Mouse (Mus musculus) megakaryocyte, embryonic 14.5 days (primary cell): ENCODE results near the gene Chid1. TPM values are rescaled to one million over a fixed set of nuclear protein-coding genes. Genes with fewer than 3 reads are reported as not detected.
"Not testable (repeated sequence)": the region's sequence is repeated elsewhere in the genome, so short reads cannot be mapped to it uniquely, and the experiment has no call there.

ENCODE experiments used
- H3K27me3 ChIP-seq: replicated peaks from 2 replicates; pipeline ENCODE3; 2012; ENCODE audit warnings: inconsistent platforms
- H3K36me3 ChIP-seq: replicated peaks from 2 replicates; pipeline ENCODE3; 2012; ENCODE audit warnings: low read length, inconsistent platforms, mixed read lengths
- H3K4me1 ChIP-seq: 2 replicates; pipeline ENCODE4 v1.6.1; 2012; ENCODE audit warnings: inconsistent platforms
- H3K4me3 ChIP-seq: replicated peaks from 2 replicates; pipeline ENCODE3; 2012; ENCODE audit warnings: moderate library complexity, mild to moderate bottlenecking, inconsistent platforms
- H3K9me3 ChIP-seq: 2 replicates; pipeline ENCODE4 v1.6.1; 2012; ENCODE audit warnings: inconsistent platforms
- FLI1 ChIP-seq: IDR thresholded peaks from 2 replicates; pipeline ENCODE4 v1.6.1; 2012; ENCODE audit warnings: low read length, inconsistent platforms, mixed read lengths
- GATA1 ChIP-seq: IDR thresholded peaks from 3 replicates; pipeline ENCODE4 v1.6.1; 2012; ENCODE audit warnings: mixed read lengths, low read length, inconsistent platforms, borderline replicate concordance
- polyA plus RNA-seq: library from polyadenylated mRNA; stranded (reverse); fragments of >175 nt; gene quantifications from 2 replicates; pipeline ENCODE4 v1.2.3, GENCODE M21; 2012; ENCODE audit warnings: low replicate concordance; ENCODE audit not compliant: insufficient read depth

Gene Chid1
- polyA plus RNA-seq, 1 experiment: 49.7 TPM

DNA sequence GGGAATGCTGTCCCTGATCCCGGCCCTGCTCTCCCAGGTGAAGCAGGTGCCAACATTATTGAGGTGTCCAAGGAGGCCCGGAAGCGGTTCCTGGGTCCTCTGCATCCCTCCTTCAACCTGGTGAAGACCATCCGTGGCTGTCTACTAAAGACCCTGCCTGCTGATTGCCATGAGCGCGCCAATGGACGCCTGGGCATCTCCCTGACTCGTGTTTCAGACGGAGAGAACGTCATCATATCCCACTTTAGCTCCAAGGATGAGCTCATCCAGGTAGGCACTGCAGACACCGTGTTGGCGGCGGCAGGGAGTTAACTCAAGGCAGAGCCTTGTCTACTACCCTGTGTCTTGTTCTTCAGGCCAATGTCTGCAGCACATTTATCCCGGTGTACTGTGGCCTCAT, 82.4 kb downstream of the Chid1 start:
- no peaks in the 10 kb centered on the region for H3K9me3 ChIP-seq
- TF ChIP-seq GATA1 (no peak), FLI1 (no peak)
- H3K36me3 ChIP-seq: peaks cover 48% of the 10 kb centered on the region

DNA sequence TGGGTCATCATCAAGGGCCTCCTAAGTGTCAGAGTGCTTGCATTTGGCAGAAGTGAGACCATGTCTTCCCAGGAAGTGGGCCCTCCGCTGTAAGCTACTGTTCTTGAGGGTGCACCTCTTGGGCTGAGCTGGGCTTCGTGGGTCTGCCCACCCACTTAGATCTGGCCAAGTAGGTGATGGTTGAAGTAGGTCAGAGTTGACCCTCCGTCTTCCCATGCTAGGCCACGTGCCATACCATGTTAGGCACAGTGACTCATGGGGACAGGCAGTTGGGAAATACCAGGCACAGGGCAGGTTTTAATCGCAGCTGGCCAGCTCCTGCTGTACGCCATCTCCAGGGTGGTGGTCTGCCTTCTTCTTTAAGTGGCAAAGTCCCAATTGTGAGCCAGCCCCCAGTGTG, 82.9 kb downstream of the Chid1 start:
- H3K27me3 ChIP-seq: peaks cover 8% of the 10 kb centered on the region
- H3K9me3 ChIP-seq: no peaks in the 10 kb centered on the region
- TF ChIP-seq GATA1 (no peak), FLI1 (no peak)
- peaks cover 53% of the 10 kb centered on the region for H3K36me3 ChIP-seq
- H3K4me3 ChIP-seq: peak overlapping the region; percentile 100
- H3K4me1 ChIP-seq: peaks cover 81% of the 10 kb centered on the region

More for the DNA sequence above, 82.4 kb downstream of the Chid1 start:
- H3K27me3 ChIP-seq: peaks cover 13% of the 10 kb centered on the region
- peaks cover 81% of the 10 kb centered on the region for H3K4me1 ChIP-seq
- peak overlapping the region; percentile 100 for H3K4me3 ChIP-seq

DNA sequence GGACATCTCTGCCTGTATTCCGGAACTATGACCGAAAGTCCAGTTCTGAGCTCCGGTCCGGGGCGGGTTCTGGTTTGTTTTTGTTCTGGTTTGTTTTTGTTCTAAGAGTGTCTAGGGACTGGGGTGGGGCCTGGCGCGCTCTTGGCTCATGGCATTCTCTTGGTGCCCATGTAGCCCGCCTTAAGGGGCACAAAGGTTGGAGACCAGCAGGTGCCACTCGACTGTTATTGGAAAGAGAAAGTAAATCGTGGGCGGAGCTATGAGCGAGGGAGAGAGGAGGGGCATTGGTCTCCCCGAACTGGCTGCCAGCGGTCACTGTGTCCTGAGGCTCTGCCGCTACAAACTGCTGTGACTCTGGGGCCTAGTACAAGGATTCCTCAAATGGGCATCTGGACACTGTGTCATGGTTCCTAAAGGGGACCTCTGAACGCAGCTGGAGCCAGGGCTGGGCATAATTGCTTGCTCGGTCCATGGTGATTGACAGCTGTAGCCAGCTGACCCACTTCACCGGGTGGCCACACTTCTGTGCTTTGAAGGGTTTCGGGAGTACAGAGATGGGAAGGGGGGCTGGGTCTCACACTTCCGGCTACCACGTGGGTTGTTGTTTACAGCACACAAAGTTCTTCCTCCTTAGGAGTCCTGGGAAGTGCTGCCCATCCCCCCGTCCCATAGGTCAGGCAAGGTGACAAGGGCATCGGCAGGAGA, 83.9 kb downstream of the Chid1 start:
- Histone ChIP-seq H3K36me3 (peaks cover 60% of the 10 kb centered on the region), H3K27me3 (peaks cover 1% of the 10 kb centered on the region), H3K4me1 (peaks cover 79% of the 10 kb centered on the region), H3K9me3 (no peaks in the 10 kb centered on the region), H3K4me3 (peak overlapping the region; percentile 100)
- TF ChIP-seq FLI1 (no peak), GATA1 (no peak)

GRCm38 (mm10) chr7:141454967-141455551, 84.6 kb downstream of the Chid1 start, which contains the start of gene Pnpla2:
Pnpla2 (plus strand) TSS chr7:141455198.
- TF ChIP-seq FLI1: no peak
- TF ChIP-seq GATA1: no peak
- Histone ChIP-seq H3K4me3 (peak within 1 kb of the TSS; percentile 100), H3K36me3 (peaks cover 60% of the 10 kb centered on the region), H3K27me3 (no peaks in the 10 kb centered on the region), H3K4me1 (peaks cover 79% of the 10 kb centered on the region), H3K9me3 (no peaks in the 10 kb centered on the region)

- Histone ChIP-seq H3K4me3 (no peak overlapping the region), H3K4me1 (peaks cover 78% of the 10 kb centered on the region), H3K27me3 (no peaks in the 10 kb centered on the region), H3K9me3 (no peaks in the 10 kb centered on the region), H3K36me3 (peaks cover 56% of the 10 kb centered on the region)
- TF ChIP-seq GATA1 (no peak), FLI1 (no peak)
These were observed 86.0 kb downstream of the Chid1 start for GRCm38 (mm10) chr7:141453636-141454035.

GRCm38 (mm10) chr7:141451928-141452327, 87.7 kb downstream of the Chid1 start:
- Histone ChIP-seq H3K9me3 (no peaks in the 10 kb centered on the region), H3K4me3 (no peak overlapping the region), H3K27me3 (no peaks in the 10 kb centered on the region), H3K36me3 (peaks cover 43% of the 10 kb centered on the region), H3K4me1 (peaks cover 66% of the 10 kb centered on the region)
- TF ChIP-seq FLI1 (no peak), GATA1 (no peak)

GRCm38 (mm10) chr7:141447110-141447991, 92.3 kb downstream of the Chid1 start, which contains the start of gene Rplp2:
Rplp2 (plus strand) TSS chr7:141447370.
- TF ChIP-seq FLI1 (no peak; the same call in 1 of the 2 replicates), GATA1 (no peak)
- peak within 1 kb of the TSS; percentile 99 for H3K4me3 ChIP-seq
- H3K9me3 ChIP-seq: no peaks in the 10 kb centered on the region
- H3K36me3 ChIP-seq: peaks cover 42% of the 10 kb centered on the region
- no peaks in the 10 kb centered on the region for H3K27me3 ChIP-seq
- peaks cover 68% of the 10 kb centered on the region for H3K4me1 ChIP-seq

- H3K4me3 ChIP-seq: peak overlapping the region; percentile 99
- peaks cover 68% of the 10 kb centered on the region for H3K4me1 ChIP-seq
- H3K36me3 ChIP-seq: peaks cover 42% of the 10 kb centered on the region
- H3K9me3 ChIP-seq, H3K27me3 ChIP-seq: not testable (repeated sequence)
These were observed 93.3 kb downstream of the Chid1 start for GRCm38 (mm10) chr7:141446374-141446773.

DNA sequence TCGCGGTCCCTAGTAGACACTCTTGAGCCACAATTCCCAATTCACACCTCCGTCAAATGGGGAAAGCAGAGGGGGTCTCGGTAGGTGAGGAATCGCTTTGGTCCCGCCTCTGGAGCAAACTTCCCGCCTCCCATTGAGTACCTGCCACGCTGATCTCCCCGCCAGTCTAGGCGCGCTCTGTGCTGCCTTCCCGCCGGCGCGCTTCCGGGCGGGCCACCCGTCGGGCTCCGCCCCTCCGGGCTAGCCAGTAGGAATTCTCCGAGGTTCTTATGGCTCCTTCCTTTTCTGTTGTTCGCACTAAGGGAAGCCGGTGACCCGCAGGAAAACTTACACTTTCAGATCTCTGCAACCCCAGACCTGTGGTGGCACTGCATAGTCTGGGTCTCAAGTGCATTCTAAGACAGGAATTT, 95.8 kb downstream of the Chid1 start, which contains the start of gene Pidd1:
Gene Pidd1, minus strand, starts transcription at position 198 of the 410 bp plus-strand sequence.
- peaks cover 68% of the 10 kb centered on the region for H3K4me1 ChIP-seq
- peak within 1 kb of the TSS; percentile 95 for H3K4me3 ChIP-seq
- H3K9me3 ChIP-seq: no peaks in the 10 kb centered on the region
- H3K27me3 ChIP-seq: no peaks in the 10 kb centered on the region
- peaks cover 46% of the 10 kb centered on the region for H3K36me3 ChIP-seq
- TF ChIP-seq FLI1 (no peak; the same call in 1 of the 2 replicates), GATA1 (no peak)

Other genes with a start within 250 kb of the Chid1 start
- gene Drd4, start 247.9 kb downstream of the Chid1 start, polyA plus RNA-seq: 0.04 TPM in 1 of 2 replicates, not detected in the other
- gene Deaf1, start 212.2 kb downstream of the Chid1 start, polyA plus RNA-seq: 52.9 and 121 TPM in 2 replicates
- gene Tmem80, start 212.1 kb downstream of the Chid1 start, polyA plus RNA-seq: 12.3 and 27.1 TPM in 2 replicates
- gene Eps8l2, start 201.0 kb downstream of the Chid1 start, polyA plus RNA-seq: 0.10 TPM in 1 of 2 replicates, not detected in the other
- 173 and 451 TPM in 2 replicates for gene Taldo1, start 147.7 kb downstream of the Chid1 start, polyA plus RNA-seq
- gene Gatd1, start 125.7 kb downstream of the Chid1 start, polyA plus RNA-seq: 11.1 TPM in 1 of 2 replicates, not detected in the other
- not detected in 2 replicates for gene Cend1, start 110.4 kb downstream of the Chid1 start, polyA plus RNA-seq
- 22.2 and 47.0 TPM in 2 replicates for gene Slc25a22, start 102.0 kb downstream of the Chid1 start, polyA plus RNA-seq
- 13.0 and 25.6 TPM in 2 replicates for gene Pidd1, start 95.8 kb downstream of the Chid1 start, polyA plus RNA-seq
- gene Rplp2, start 92.5 kb downstream of the Chid1 start, polyA plus RNA-seq: 6,138 and 9,533 TPM in 2 replicates
- gene Pnpla2, start 84.7 kb downstream of the Chid1 start, polyA plus RNA-seq: 230 and 314 TPM in 2 replicates
- gene Cracr2b, start 78.8 kb downstream of the Chid1 start, polyA plus RNA-seq: 19.4 and 29.4 TPM in 2 replicates
- gene Cd151, start 72.5 kb downstream of the Chid1 start, polyA plus RNA-seq: 56.1 and 168 TPM in 2 replicates
- 49.6 and 150 TPM in 2 replicates for gene Polr2l, start 64.7 kb downstream of the Chid1 start, polyA plus RNA-seq
- gene Tspan4, start 64.6 kb downstream of the Chid1 start, polyA plus RNA-seq: 53.2 and 54.8 TPM in 2 replicates
- 22.5 and 22.9 TPM in 2 replicates for gene Ap2a2, start 22.3 kb upstream of the Chid1 start, polyA plus RNA-seq
- gene Muc6, start 115.5 kb upstream of the Chid1 start, polyA plus RNA-seq: 1.3 and 4.0 TPM in 2 replicates
- gene Muc2, start 150.5 kb upstream of the Chid1 start, polyA plus RNA-seq: 0.10 and 1.1 TPM in 2 replicates
- not detected in 2 replicates for gene Muc5ac, start 249.1 kb upstream of the Chid1 start, polyA plus RNA-seq